Mouse (Mus musculus) liver, embryonic 13.5 days (tissue): ENCODE results near the gene Rfxap. TPM values are rescaled to one million over a fixed set of nuclear protein-coding genes. Genes with fewer than 3 reads are reported as not detected.
A peak's percentile ranks its signal among the peaks of the same experiment; 100 is the strongest.

Experiments
- ATAC-seq: fragments of 200-750 bp; cut with Nextera tagmentation; 2 replicates; pipeline ENCODE4 v1.8.0; 2017; ENCODE audit warnings: low read depth, mild to moderate bottlenecking, moderate number of reproducible peaks, moderate library complexity
- DNase-seq: peaks from one replicate; pipeline ENCODE4 v3.0.0; 2022
- H3K27ac ChIP-seq: fragments of 300-500 bp; sonication (generic); 2 replicates; pipeline ENCODE4 v1.5.1; 2015; ENCODE audit warnings: moderate library complexity, mild to moderate bottlenecking, inconsistent platforms
- H3K27me3 ChIP-seq: fragments of 300-500 bp; sonication (generic); 2 replicates; pipeline ENCODE4 v1.6.1; 2015; ENCODE audit warnings: mild to moderate bottlenecking, inconsistent platforms
- H3K36me3 ChIP-seq: fragments of 300-500 bp; sonication (generic); 2 replicates; pipeline ENCODE4 v1.6.1; 2015; ENCODE audit warnings: mild to moderate bottlenecking, inconsistent platforms
- H3K4me1 ChIP-seq: fragments of 300-500 bp; sonication (generic); replicated peaks from 2 replicates; pipeline ENCODE4 v1.6.1; 2015; ENCODE audit warnings: inconsistent platforms
- H3K4me2 ChIP-seq: fragments of 300-500 bp; sonication (generic); 2 replicates; pipeline ENCODE4 v1.6.1; 2015; ENCODE audit warnings: inconsistent platforms, mild to moderate bottlenecking, moderate library complexity
- H3K4me3 ChIP-seq: fragments of 300-500 bp; sonication (generic); replicated peaks from 2 replicates; pipeline ENCODE4 v1.5.1; 2015; ENCODE audit warnings: mild to moderate bottlenecking, inconsistent platforms
- H3K9ac ChIP-seq: fragments of 300-500 bp; sonication (generic); 2 replicates; pipeline ENCODE4 v1.6.1; 2015; ENCODE audit warnings: mild to moderate bottlenecking, inconsistent platforms
- H3K9me3 ChIP-seq: fragments of 300-500 bp; sonication (generic); replicated peaks from 2 replicates; pipeline ENCODE4 v1.6.1; 2016; ENCODE audit warnings: inconsistent platforms
- WGBS: fragments of 180-500 bp; shearing (Covaris S2); methylation state at CpG from one replicate; pipeline ENCODE4 v1.1.7; 2015; ENCODE audit not compliant: insufficient replicate concordance; 5-methylcytosine and 5-hydroxymethylcytosine counted together
- polyA plus RNA-seq: library from polyadenylated mRNA; unstranded; fragments of >200 nt; fragmentation: Nextera tagmentation; extraction: Ambion mirVana; gene quantifications from 2 replicates; pipeline ENCODE4 v1.2.1, GENCODE M21; 2015

The Rfxap gene
- polyA plus RNA-seq: 16.6 and 20.9 TPM in 2 replicates

DNA sequence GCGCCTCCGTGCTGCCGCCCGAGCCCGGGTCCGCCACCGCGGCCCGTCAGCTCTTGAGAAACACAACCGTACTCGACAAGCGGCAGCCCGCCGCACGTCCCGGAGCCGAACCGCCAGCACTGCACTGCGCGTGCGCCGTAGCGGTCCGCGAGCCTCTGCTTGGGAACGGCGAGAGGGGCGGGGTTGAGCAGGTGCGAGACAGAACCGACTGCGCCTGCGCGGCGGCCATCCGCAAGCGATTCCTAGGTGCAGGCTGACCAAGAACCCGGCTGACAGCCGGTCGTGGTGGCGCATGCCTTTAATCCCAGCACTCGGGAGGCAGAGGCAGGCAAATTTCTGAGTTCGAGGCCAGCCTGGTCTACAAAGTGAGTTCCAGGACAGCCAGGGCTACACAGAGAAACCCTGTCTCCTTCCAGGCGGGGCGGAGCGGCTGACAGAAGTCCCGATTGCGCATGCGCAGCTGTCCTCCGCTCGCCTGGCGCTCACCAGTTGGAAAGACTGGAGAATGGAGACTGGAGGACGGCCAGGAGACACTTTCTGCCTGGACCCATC is at the start of gene Rfxap:
Gene Rfxap (minus strand): TSS at position 126 of the 552 bp plus-strand sequence.
- Histone ChIP-seq H3K4me3 (peak within 1 kb of the TSS; percentile 88), H3K36me3 (peaks cover 20% of the 10 kb centered on the region), H3K27ac (peak within 1 kb of the TSS; percentile 84), H3K4me1 (peaks cover 27% of the 10 kb centered on the region), H3K27me3 (0 out of 2 replicates have a peak, but pooled peaks cover 3% of the 10 kb centered on the region), H3K4me2 (peak within 1 kb of the TSS; percentile 98), H3K9me3 (no peaks in the 10 kb centered on the region), H3K9ac (peak within 1 kb of the TSS; percentile 96)
- WGBS: under 1% methylated on average over 52 of the region's 52 CpGs
- DNase-seq (peak; percentile 96), ATAC-seq (peak; percentile 93)

GRCm38 (mm10) chr3:54835421-54835820 is 27.8 kb upstream of the Rfxap start:
- WGBS: 49% methylated on average over 2 of the region's 2 CpGs
- no peaks in the 10 kb centered on the region for H3K4me1 ChIP-seq
- no peaks in the 10 kb centered on the region for H3K27me3 ChIP-seq
- no peak overlapping the region for H3K4me2 ChIP-seq
- no peak overlapping the region for H3K27ac ChIP-seq
- H3K9ac ChIP-seq: no peak overlapping the region
- no peaks in the 10 kb centered on the region for H3K36me3 ChIP-seq
- no peak for ATAC-seq
- no peaks in the 10 kb centered on the region for H3K9me3 ChIP-seq
- DNase-seq: no peak
- H3K4me3 ChIP-seq: no peak overlapping the region

DNA sequence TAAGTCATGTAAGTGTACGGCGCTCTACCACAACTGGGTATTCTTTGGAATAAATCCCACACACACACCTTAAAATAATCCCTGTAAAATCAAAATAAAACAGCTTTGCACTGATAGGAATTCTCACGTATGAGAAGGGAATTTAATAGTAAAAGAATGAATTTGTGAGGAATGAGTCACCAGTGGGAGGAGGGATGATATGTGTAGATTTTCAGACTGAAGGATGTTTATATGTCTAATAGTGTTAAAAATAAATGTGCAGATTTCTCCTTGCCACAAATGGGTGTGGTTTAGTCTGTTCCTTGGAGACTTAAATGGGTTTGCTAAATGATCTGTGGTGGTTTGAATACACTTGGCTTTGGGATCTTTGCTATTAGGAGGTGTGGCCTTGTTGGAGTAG is 24.9 kb upstream of the Rfxap start:
- DNase-seq (no peak), ATAC-seq (no peak)
- Histone ChIP-seq H3K4me3 (no peak overlapping the region), H3K4me1 (no peaks in the 10 kb centered on the region), H3K9ac (no peak overlapping the region), H3K27ac (no peak overlapping the region), H3K36me3 (no peaks in the 10 kb centered on the region), H3K27me3 (no peaks in the 10 kb centered on the region), H3K4me2 (no peak overlapping the region), H3K9me3 (no peaks in the 10 kb centered on the region)
- WGBS: 74% methylated on average over 3 of the region's 3 CpGs

- Histone ChIP-seq H3K9me3 (no peaks in the 10 kb centered on the region), H3K4me1 (no peaks in the 10 kb centered on the region), H3K9ac (no peak overlapping the region), H3K27me3 (no peaks in the 10 kb centered on the region), H3K4me2 (no peak overlapping the region), H3K36me3 (no peaks in the 10 kb centered on the region), H3K4me3 (no peak overlapping the region), H3K27ac (no peak overlapping the region)
- no peak for DNase-seq
- WGBS: 65% methylated on average over 5 of the region's 5 CpGs
- no peak for ATAC-seq
Measured at GRCm38 (mm10) chr3:54822526-54822925, 14.9 kb upstream of the Rfxap start.

- 18% methylated on average over 3 of the region's 3 CpGs for WGBS
- H3K36me3 ChIP-seq: no peaks in the 10 kb centered on the region
- H3K4me3 ChIP-seq: no peak overlapping the region
- H3K27ac ChIP-seq: no peak overlapping the region
- H3K4me1 ChIP-seq: no peaks in the 10 kb centered on the region
- H3K9me3 ChIP-seq: no peaks in the 10 kb centered on the region
- H3K27me3 ChIP-seq: no peaks in the 10 kb centered on the region
- ATAC-seq: no peak
- no peak overlapping the region for H3K4me2 ChIP-seq
- no peak overlapping the region for H3K9ac ChIP-seq
- peak; percentile 18 for DNase-seq
Measured at GRCm38 (mm10) chr3:54815292-54815691, 7.7 kb upstream of the Rfxap start.

DNA sequence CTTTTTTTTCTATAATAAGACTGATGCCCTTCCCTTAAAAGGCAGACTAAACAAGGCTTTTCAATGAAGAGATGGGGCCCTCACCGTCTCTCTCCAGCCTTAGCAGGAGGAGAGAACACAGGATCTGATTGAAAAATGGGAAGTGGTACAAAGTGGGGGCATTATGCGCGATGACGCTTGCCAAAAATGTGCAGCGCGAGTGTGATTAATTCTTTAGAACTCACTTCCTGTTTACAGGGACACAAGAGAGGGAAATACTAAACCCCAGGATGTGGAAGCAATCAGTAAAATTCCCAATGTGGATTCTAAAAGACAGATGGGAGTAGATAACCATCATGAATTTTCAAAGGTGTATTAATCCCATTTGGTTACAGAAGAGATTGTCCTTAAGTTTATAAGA is 7.0 kb upstream of the Rfxap start:
- no peaks in the 10 kb centered on the region for H3K36me3 ChIP-seq
- H3K27me3 ChIP-seq: no peaks in the 10 kb centered on the region
- WGBS: 38% methylated on average over 6 of the region's 6 CpGs
- H3K4me1 ChIP-seq: no peaks in the 10 kb centered on the region
- no peak overlapping the region for H3K4me2 ChIP-seq
- DNase-seq (no peak), ATAC-seq (no peak)
- H3K9ac ChIP-seq: no peak overlapping the region
- H3K9me3 ChIP-seq: no peaks in the 10 kb centered on the region
- no peak overlapping the region for H3K4me3 ChIP-seq
- no peak overlapping the region for H3K27ac ChIP-seq

DNA sequence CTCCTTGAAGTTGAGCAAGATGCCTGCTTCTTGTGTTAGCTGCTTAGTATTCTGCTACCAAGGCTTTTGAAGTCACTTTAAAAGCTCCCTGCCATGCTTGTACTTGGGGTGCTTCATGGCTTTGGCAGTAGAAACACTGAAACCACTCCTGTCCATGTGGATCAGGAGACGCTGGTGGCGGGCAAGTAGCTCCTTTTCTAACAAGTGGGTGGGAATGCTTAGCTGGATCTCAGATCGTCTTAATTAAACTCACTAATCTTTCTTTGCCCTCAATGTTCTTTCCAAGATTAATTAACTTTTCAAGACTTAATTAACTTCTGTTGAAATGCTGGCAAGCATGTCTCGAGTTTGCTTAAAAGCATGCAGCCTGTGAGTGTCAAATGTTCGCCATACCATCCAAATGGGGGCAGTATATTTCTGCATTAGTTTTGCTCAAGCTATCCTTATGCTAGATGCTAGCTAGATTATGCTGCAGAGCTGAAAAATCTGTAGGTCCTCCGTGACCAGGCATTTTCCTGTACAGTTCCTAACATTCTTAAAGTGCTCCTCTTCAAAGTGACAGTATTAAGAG is 5.9 kb upstream of the Rfxap start:
- no peak overlapping the region for H3K4me2 ChIP-seq
- WGBS: 60% methylated on average over 6 of the region's 6 CpGs
- H3K4me1 ChIP-seq: peaks cover under 1% of the 10 kb centered on the region
- no peak overlapping the region for H3K4me3 ChIP-seq
- H3K27me3 ChIP-seq: 0 out of 2 replicates have a peak, but pooled peaks cover 3% of the 10 kb centered on the region
- no peak for DNase-seq
- H3K9ac ChIP-seq: no peak overlapping the region
- ATAC-seq: no peak
- no peak overlapping the region for H3K27ac ChIP-seq
- H3K9me3 ChIP-seq: no peaks in the 10 kb centered on the region
- no peaks in the 10 kb centered on the region for H3K36me3 ChIP-seq

DNA sequence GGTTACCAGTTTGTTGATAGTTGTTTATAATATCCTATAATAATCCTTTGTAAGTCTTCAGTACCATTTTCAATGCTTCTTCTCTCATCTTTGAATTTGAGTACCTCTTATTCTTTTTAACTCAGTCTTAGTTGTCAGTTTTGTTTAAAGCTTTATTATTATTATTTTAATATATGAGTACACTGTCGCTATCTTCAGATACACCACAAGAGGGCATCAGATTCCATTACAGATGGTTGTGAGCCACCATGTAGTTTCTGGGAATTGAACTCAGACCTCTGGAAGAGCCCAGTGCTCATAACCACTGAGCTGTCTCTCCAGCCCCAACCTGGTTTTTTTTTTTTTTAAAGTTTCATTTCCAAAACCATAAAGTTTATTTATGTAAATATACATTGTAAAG is 4.0 kb upstream of the Rfxap start:
- Histone ChIP-seq H3K36me3 (no peaks in the 10 kb centered on the region), H3K4me2 (no peak overlapping the region), H3K27me3 (0 out of 2 replicates have a peak, but pooled peaks cover 3% of the 10 kb centered on the region), H3K4me1 (peaks cover 10% of the 10 kb centered on the region), H3K4me3 (no peak overlapping the region), H3K27ac (no peak overlapping the region), H3K9me3 (no peaks in the 10 kb centered on the region), H3K9ac (no peak overlapping the region)
- 26% methylated on average over 1 of the region's 1 CpGs for WGBS
- DNase-seq (no peak), ATAC-seq (no peak)

DNA sequence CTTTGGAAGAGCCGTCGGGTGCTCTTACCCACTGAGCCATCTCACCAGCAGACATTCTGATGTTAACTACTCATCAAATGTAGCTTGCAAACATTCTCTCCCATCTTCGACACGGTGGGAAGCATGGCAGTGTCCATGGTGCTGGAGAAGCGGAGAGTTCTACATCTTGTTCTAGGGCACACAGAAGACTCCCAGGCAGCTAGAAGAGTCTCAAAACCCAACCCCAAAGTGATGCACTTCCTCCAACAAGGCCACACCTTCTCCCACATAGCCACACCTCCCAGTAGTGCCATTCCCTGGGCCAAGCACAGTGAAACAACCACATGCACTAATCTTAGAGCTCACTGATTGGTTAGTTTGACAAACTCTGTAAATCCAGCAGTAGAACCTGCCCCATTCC is 1.5 kb upstream of the Rfxap start:
- peaks cover 27% of the 10 kb centered on the region for H3K4me1 ChIP-seq
- DNase-seq: peak; percentile 9
- H3K9me3 ChIP-seq: no peaks in the 10 kb centered on the region
- H3K27me3 ChIP-seq: 0 out of 2 replicates have a peak, but pooled peaks cover 3% of the 10 kb centered on the region
- WGBS: 44% methylated on average over 5 of the region's 5 CpGs
- peaks cover 12% of the 10 kb centered on the region for H3K36me3 ChIP-seq
- no peak overlapping the region for H3K4me3 ChIP-seq
- H3K4me2 ChIP-seq: no peak overlapping the region
- no peak overlapping the region for H3K9ac ChIP-seq
- no peak overlapping the region for H3K27ac ChIP-seq
- ATAC-seq: no peak

DNA sequence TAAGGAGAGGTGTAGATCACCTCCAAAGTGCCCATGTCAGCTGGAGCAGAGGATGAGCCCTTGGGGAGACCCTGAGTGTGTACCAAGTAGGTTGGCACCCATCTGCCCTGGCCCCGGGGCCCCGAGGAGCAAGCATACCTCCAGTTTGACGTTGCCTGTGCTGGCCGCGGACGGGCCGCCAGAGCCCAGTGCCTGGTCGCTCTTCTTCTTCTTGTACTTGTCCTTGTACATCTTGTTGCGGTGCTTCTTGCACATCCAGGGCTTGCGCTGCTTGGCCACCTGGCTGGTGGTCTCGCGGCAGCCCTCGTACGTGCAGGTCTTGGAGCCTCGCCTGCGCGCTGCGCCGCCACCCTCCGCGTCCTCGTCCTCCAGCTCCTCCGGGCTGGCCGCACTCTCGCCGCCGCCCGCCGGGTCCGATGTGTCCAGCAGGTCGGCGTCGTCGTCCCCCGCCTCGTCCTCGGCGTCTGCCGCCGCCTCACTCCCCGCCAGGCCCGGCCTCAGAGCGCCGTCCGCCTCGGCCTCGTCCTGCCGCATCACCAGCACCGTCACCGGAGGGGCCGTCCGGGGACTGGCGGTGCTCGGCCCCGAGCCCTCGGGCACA is 430 bp downstream of the Rfxap start:
- Histone ChIP-seq H3K4me1 (peaks cover 27% of the 10 kb centered on the region), H3K9ac (peak overlapping the region; percentile 96), H3K9me3 (no peaks in the 10 kb centered on the region), H3K36me3 (peaks cover 20% of the 10 kb centered on the region), H3K4me2 (peak overlapping the region; percentile 98), H3K27me3 (0 out of 2 replicates have a peak, but pooled peaks cover 3% of the 10 kb centered on the region), H3K27ac (peak overlapping the region; percentile 84), H3K4me3 (peak overlapping the region; percentile 88)
- peak; percentile 72 for ATAC-seq
- DNase-seq: no peak
- under 1% methylated on average over 56 of the region's 56 CpGs for WGBS

- ATAC-seq: no peak
- peaks cover 20% of the 10 kb centered on the region for H3K36me3 ChIP-seq
- WGBS: 88% methylated on average over 8 of the region's 8 CpGs
Measured at GRCm38 (mm10) chr3:54803713-54804112, 3.9 kb downstream of the Rfxap start.

More at GRCm38 (mm10) chr3:54803713-54804112, 3.9 kb downstream of the Rfxap start:
- peaks cover 27% of the 10 kb centered on the region for H3K4me1 ChIP-seq
- H3K9me3 ChIP-seq: no peaks in the 10 kb centered on the region
- no peak overlapping the region for H3K4me3 ChIP-seq
- no peak overlapping the region for H3K9ac ChIP-seq
- DNase-seq: no peak
- H3K4me2 ChIP-seq: no peak overlapping the region
- H3K27me3 ChIP-seq: no peaks in the 10 kb centered on the region
- no peak overlapping the region for H3K27ac ChIP-seq
